Mouse (Mus musculus): ENCODE measurements at regions not wholly inside any gene's neighbourhood (a gene's known extent, or its start where the extent isn't known, plus 50 kb on each side); places are given as distances from the start of the nearest gene placed in this dataset.

DNA sequence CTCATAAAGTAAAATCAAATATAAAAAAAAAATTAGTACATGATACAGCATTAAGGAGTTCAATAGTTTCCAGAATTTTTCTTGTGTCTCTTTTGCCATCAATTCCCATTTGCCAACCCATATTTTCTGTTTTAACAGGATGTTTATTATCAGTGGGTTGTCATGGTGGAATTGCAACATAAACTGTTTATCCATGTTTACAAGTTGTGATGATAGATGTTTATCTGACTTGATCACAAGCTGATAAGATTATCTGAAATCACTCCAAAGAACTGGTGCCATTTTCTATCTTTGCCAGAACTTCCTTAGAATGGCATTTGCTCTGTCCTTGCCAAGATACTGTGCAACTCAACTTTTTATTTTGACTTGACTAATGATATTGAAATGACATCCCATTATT, 466.8 kb downstream of the Pcdh7 start:
- Histone ChIP-seq H3K4me2 (replicated peaks; ENCODE audit: low read depth, low read length) (no peak overlapping the region), H3K9ac (ENCODE audit: low read depth, low read length) (no peak overlapping the region), H3K36me3 (ENCODE audit: control insufficient read depth, insufficient read depth, low read length) (no peaks in the 10 kb centered on the region), H3K27ac (ENCODE audit: low read depth, low read length) (no peak overlapping the region), H3K4me1 (replicated peaks; ENCODE audit: control insufficient read depth, insufficient read depth, low read length) (no peaks in the 10 kb centered on the region), H3K4me3 (ENCODE audit: low read depth, low read length) (no peak overlapping the region), H3K27me3 (ENCODE audit: control insufficient read depth, insufficient read depth, low read length) (no peaks in the 10 kb centered on the region), H3K9me3 (ENCODE audit: control insufficient read depth, low read length) (no peaks in the 10 kb centered on the region)
- DNase-seq (ENCODE audit: low spot score) (no peak), ATAC-seq (ENCODE audit: low FRiP score) (no peak)

- Histone ChIP-seq H3K36me3 (ENCODE audit: control insufficient read depth, insufficient read depth, low read length) (no peaks in the 10 kb centered on the region), H3K9me3 (ENCODE audit: control insufficient read depth, low read length) (no peaks in the 10 kb centered on the region), H3K27ac (ENCODE audit: low read depth, low read length) (no peak overlapping the region), H3K27me3 (ENCODE audit: control insufficient read depth, insufficient read depth, low read length) (no peaks in the 10 kb centered on the region), H3K4me1 (replicated peaks; ENCODE audit: control insufficient read depth, insufficient read depth, low read length) (no peaks in the 10 kb centered on the region), H3K4me3 (ENCODE audit: low read depth, low read length) (no peak overlapping the region), H3K4me2 (replicated peaks; ENCODE audit: low read depth, low read length) (no peak overlapping the region), H3K9ac (ENCODE audit: low read depth, low read length) (no peak overlapping the region)
- DNase-seq (ENCODE audit: low spot score) (no peak), ATAC-seq (ENCODE audit: low FRiP score) (no peak)
These were observed 489.8 kb downstream of the Pcdh7 start for GRCm38 (mm10) chr5:58207527-58207926.

DNA sequence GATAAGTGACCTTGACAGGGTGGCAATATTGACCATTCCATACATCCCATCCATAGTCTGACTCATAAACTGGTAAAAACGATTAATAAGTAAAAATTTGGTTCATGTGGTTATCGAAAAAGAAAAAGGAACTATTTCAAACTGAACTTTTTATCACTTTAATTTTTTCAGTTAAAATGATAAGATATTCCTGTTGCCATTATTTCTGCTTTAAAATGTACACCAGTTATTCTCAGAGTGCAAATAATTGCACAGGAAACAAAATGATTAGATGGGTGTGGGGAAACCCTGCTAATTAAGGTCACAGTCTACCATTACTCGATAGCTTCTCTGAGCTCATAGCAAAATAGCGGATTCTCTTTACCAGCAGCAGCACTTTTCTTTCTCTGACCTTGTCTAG, 509.4 kb downstream of the Pcdh7 start:
- no peak overlapping the region for H3K4me3 ChIP-seq (ENCODE audit: low read depth, low read length)
- H3K27me3 ChIP-seq (ENCODE audit: control insufficient read depth, insufficient read depth, low read length), result no peaks in the 10 kb centered on the region
- 87% methylated on average over 4 of the region's 4 CpGs for WGBS
- H3K27ac ChIP-seq (ENCODE audit: low read depth, low read length), result no peak overlapping the region
- H3K36me3 ChIP-seq (ENCODE audit: control insufficient read depth, insufficient read depth, low read length), result no peaks in the 10 kb centered on the region
- ATAC-seq (ENCODE audit: low FRiP score), result no peak
- no peaks in the 10 kb centered on the region for H3K4me1 ChIP-seq (replicated peaks; ENCODE audit: control insufficient read depth, insufficient read depth, low read length)
- no peak overlapping the region for H3K9ac ChIP-seq (ENCODE audit: low read depth, low read length)
- H3K9me3 ChIP-seq (ENCODE audit: control insufficient read depth, low read length), result no peaks in the 10 kb centered on the region
- no peak for DNase-seq (ENCODE audit: low spot score)
- no peak overlapping the region for H3K4me2 ChIP-seq (replicated peaks; ENCODE audit: low read depth, low read length)

DNA sequence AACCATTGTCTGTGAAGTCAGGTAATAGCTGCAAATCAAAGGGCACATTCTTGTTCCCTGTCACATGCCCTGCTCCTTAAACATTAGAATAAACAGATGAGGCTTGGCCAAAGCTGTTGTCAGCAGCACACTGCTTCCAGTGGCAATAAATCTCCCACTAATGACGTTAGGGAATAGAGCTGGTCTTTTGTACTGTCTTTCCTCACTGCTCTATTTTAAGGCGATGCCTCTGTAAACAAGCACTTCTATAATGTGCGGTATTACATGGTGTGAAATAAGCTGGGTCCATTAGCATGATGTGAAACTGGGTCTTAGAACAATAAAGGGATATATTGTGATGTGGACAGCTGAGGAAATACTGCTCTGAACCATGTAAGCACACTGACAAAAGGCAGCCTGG, 511.0 kb downstream of the Pcdh7 start:
- H3K4me3 ChIP-seq (ENCODE audit: low read depth, low read length), result no peak overlapping the region
- no peaks in the 10 kb centered on the region for H3K36me3 ChIP-seq (ENCODE audit: control insufficient read depth, insufficient read depth, low read length)
- H3K9me3 ChIP-seq (ENCODE audit: control insufficient read depth, low read length), result no peaks in the 10 kb centered on the region
- no peak overlapping the region for H3K4me2 ChIP-seq (replicated peaks; ENCODE audit: low read depth, low read length)
- no peaks in the 10 kb centered on the region for H3K4me1 ChIP-seq (replicated peaks; ENCODE audit: control insufficient read depth, insufficient read depth, low read length)
- no peak for DNase-seq (ENCODE audit: low spot score)
- no peaks in the 10 kb centered on the region for H3K27me3 ChIP-seq (ENCODE audit: control insufficient read depth, insufficient read depth, low read length)
- ATAC-seq (ENCODE audit: low FRiP score), result peak; percentile 43; the same call in 1 of the 2 replicates
- no peak overlapping the region for H3K9ac ChIP-seq (ENCODE audit: low read depth, low read length)
- WGBS, result 60% methylated on average over 3 of the region's 3 CpGs
- H3K27ac ChIP-seq (ENCODE audit: low read depth, low read length), result no peak overlapping the region

Data from hindbrain, embryonic 11.5 days (tissue).